Mouse (Mus musculus) brain, embryonic 14.5 days (tissue): ENCODE measurements at regions not wholly inside any gene's neighbourhood (a gene's known extent, or its start where the extent isn't known, plus 50 kb on each side); places are given as distances from the start of the nearest gene placed in this dataset.

Experiments used
- CTCF ChIP-seq: fragments of 200-500 bp; IDR thresholded peaks from 2 replicates; pipeline ENCODE4 v1.5.1; 2012; ENCODE audit warnings: inconsistent platforms, mild to moderate bottlenecking, moderate library complexity, borderline replicate concordance; ENCODE audit not compliant: insufficient read depth, insufficient read length; ENCODE audit errors: extremely low read depth
- POLR2A ChIP-seq: fragments of 200-500 bp; IDR thresholded peaks from 2 replicates; pipeline ENCODE4 v1.6.1; 2012; ENCODE audit warnings: mild to moderate bottlenecking, inconsistent platforms, borderline replicate concordance; ENCODE audit not compliant: poor library complexity, insufficient read depth, insufficient read length, severe bottlenecking; ENCODE audit errors: extremely low read depth

DNA sequence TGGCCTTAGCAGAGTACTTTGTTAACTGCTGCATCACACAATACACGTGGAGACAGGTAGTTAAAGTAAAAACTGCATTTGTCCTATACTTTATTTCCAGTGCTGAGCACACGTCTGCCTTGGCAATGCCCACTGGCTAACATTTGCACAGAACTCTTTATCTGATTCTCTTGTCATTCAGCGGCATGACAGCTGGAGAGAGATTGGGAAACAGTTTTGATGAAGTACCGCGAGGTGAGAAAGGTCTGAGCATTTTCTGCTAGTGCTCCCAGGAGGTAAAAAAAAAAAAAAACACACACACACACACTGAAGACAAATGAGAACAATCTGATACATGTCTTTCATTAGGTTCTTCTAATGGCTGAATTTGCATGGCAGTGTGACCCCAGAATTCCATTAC is 73.0 kb upstream of the Mroh9 start:
- no peak for TF ChIP-seq CTCF
- no peak for TF ChIP-seq POLR2A
